Mouse (Mus musculus): ENCODE measurements around the gene Nop14. TPM values are rescaled to one million over a fixed set of nuclear protein-coding genes. Genes with fewer than 3 reads are reported as not detected.

The Nop14 gene
- polyA plus RNA-seq, 1 experiment from 2014 or later = 40.8 TPM

DNA sequence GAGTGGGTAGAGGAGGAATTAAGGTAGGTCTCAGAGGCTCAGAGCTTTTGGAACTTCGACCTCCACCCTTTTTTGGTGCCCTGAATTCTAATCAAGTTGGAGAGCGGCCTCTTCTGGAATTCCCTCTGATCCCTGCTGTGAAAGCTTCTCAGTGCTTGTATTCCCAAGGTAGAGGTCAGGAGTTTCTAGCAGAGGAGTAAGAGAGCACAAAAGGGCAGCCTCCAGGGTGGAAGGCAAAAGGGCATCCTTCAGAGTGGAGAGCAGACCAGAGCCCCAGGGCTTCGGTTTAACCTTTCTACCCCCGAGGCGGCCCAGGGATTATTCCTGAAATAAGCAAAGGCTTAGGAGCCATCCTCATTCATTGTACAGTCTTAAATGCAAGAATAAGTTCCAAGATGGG is 69.9 kb downstream of the Nop14 start:
- H3K4me1 ChIP-seq (ENCODE audit: control insufficient read depth, insufficient read depth, low read length) = no peaks in the 10 kb centered on the region
- no peaks in the 10 kb centered on the region for H3K36me3 ChIP-seq (replicated peaks; ENCODE audit: control insufficient read depth, insufficient read depth, low read depth, low read length)
- ATAC-seq (replicated peaks; ENCODE audit: insufficient number of reproducible peaks, low FRiP score, low TSS enrichment, low read depth) (no peak), DNase-seq (ENCODE audit: low spot score) (no peak)
- H3K27ac ChIP-seq (replicated peaks; ENCODE audit: low read depth, low read length) = no peak overlapping the region
- WGBS = 8% methylated on average over 5 of the region's 5 CpGs
- H3K4me3 ChIP-seq (ENCODE audit: low read depth, low read length) = no peak overlapping the region
- no peaks in the 10 kb centered on the region for H3K9me3 ChIP-seq (replicated peaks; ENCODE audit: control insufficient read depth, low read length)
- no peak overlapping the region for H3K4me2 ChIP-seq (ENCODE audit: low read depth, low read length)
- no peaks in the 10 kb centered on the region for H3K27me3 ChIP-seq (ENCODE audit: control insufficient read depth, insufficient read depth, low read length)
- H3K9ac ChIP-seq (replicated peaks; ENCODE audit: low read length) = no peak overlapping the region

Other genes starting within 250 kb of the Nop14 start
- 3.4 and 6.4 TPM in 2 replicates for gene Tnip2, start 146.2 kb downstream of the Nop14 start, polyA plus RNA-seq (2014; fragmentation: Nextera tagmentation; extraction: Ambion mirVana)
- gene Sh3bp2, start 134.3 kb downstream of the Nop14 start, polyA plus RNA-seq (2014; fragmentation: Nextera tagmentation; extraction: Ambion mirVana) = 7.4 and 10.4 TPM in 2 replicates
- 145 and 160 TPM in 2 replicates for gene Add1, start 86.5 kb downstream of the Nop14 start, polyA plus RNA-seq (2014; fragmentation: Nextera tagmentation; extraction: Ambion mirVana)
- 70.8 and 77.4 TPM in 2 replicates for gene Mfsd10, start 22.9 kb downstream of the Nop14 start, polyA plus RNA-seq (2014; fragmentation: Nextera tagmentation; extraction: Ambion mirVana)
- gene Grk4, start 231 bp upstream of the Nop14 start, polyA plus RNA-seq (2014; fragmentation: Nextera tagmentation; extraction: Ambion mirVana) = 1.4 and 3.0 TPM in 2 replicates
- 11.3 and 11.4 TPM in 2 replicates for gene Htt, start 101.6 kb upstream of the Nop14 start, polyA plus RNA-seq (2014; fragmentation: Nextera tagmentation; extraction: Ambion mirVana)
- gene Msantd1, start 247.9 kb upstream of the Nop14 start, polyA plus RNA-seq (2014; fragmentation: Nextera tagmentation; extraction: Ambion mirVana) = 0.80 and 0.84 TPM in 2 replicates